Mouse (Mus musculus) kidney, embryonic 15.5 days (tissue): ENCODE measurements around the gene Rad51b. TPM values are rescaled to one million over a fixed set of nuclear protein-coding genes. Genes with fewer than 3 reads are reported as not detected.

Experiments
- ATAC-seq: fragments of 200-750 bp; cut with Nextera tagmentation; replicated peaks from 2 replicates; pipeline ENCODE4 v1.8.0; 2017; ENCODE audit warnings: moderate TSS enrichment; ENCODE audit not compliant: low FRiP score
- H3K27ac ChIP-seq: fragments of 300-500 bp; sonication (generic); 2 replicates; pipeline ENCODE4 v1.5.1; 2015; ENCODE audit warnings: mild to moderate bottlenecking, inconsistent platforms
- H3K27me3 ChIP-seq: fragments of 300-500 bp; sonication (generic); 2 replicates; pipeline ENCODE4 v1.6.1; 2015; ENCODE audit warnings: inconsistent platforms
- H3K36me3 ChIP-seq: fragments of 300-500 bp; sonication (generic); 2 replicates; pipeline ENCODE4 v1.6.1; 2015; ENCODE audit warnings: inconsistent platforms
- H3K4me1 ChIP-seq: fragments of 300-500 bp; sonication (generic); 2 replicates; pipeline ENCODE4 v1.6.1; 2015; ENCODE audit warnings: inconsistent platforms
- H3K4me2 ChIP-seq: fragments of 300-500 bp; sonication (generic); 2 replicates; pipeline ENCODE4 v1.6.1; 2015; ENCODE audit warnings: moderate library complexity, mild to moderate bottlenecking, inconsistent platforms
- H3K4me3 ChIP-seq: fragments of 300-500 bp; sonication (generic); replicated peaks from 2 replicates; pipeline ENCODE4 v1.5.1; 2015; ENCODE audit warnings: mild to moderate bottlenecking, inconsistent platforms
- H3K9ac ChIP-seq: fragments of 300-500 bp; sonication (generic); 2 replicates; pipeline ENCODE4 v1.6.1; 2015; ENCODE audit warnings: mild to moderate bottlenecking, inconsistent platforms
- H3K9me3 ChIP-seq: fragments of 300-500 bp; sonication (generic); replicated peaks from 2 replicates; pipeline ENCODE4 v1.6.1; 2016; ENCODE audit warnings: inconsistent platforms
- WGBS: fragments of 180-500 bp; shearing (Covaris S2); methylation state at CpG from one replicate; pipeline ENCODE4 v1.1.7; 2015; ENCODE audit warnings: mixed read lengths; 5-methylcytosine and 5-hydroxymethylcytosine counted together
- polyA plus RNA-seq: library from polyadenylated mRNA; unstranded; fragments of >200 nt; fragmentation: Nextera tagmentation; extraction: Ambion mirVana; gene quantifications from 2 replicates; pipeline ENCODE4 v1.2.1, GENCODE M21; 2015

Gene Rad51b
- polyA plus RNA-seq, 1 experiment from 2014 or later: 8.2 TPM

- Histone ChIP-seq H3K27me3 (no peaks in the 10 kb centered on the region), H3K4me2 (no peak overlapping the region), H3K9me3 (peaks cover 13% of the 10 kb centered on the region; the same call in 1 of the 2 replicates), H3K4me3 (no peak overlapping the region), H3K9ac (no peak overlapping the region), H3K27ac (peak overlapping the region; percentile 55), H3K36me3 (0 out of 2 replicates have a peak, but pooled peaks cover 3% of the 10 kb centered on the region), H3K4me1 (peaks cover 22% of the 10 kb centered on the region; the same call in 1 of the 2 replicates)
- no peak for ATAC-seq
- WGBS: 63% methylated on average over 12 of the region's 12 CpGs
Measured at GRCm38 (mm10) chr12:79732355-79733115, 435.5 kb downstream of the Rad51b start.

- no peaks in the 10 kb centered on the region for H3K9me3 ChIP-seq
- WGBS: 50% methylated on average over 13 of the region's 13 CpGs
- H3K4me3 ChIP-seq: no peak overlapping the region
- peaks cover 20% of the 10 kb centered on the region; the same call in 1 of the 2 replicates for H3K4me1 ChIP-seq
- H3K27me3 ChIP-seq: no peaks in the 10 kb centered on the region
- no peaks in the 10 kb centered on the region for H3K36me3 ChIP-seq
- no peak overlapping the region for H3K4me2 ChIP-seq
- H3K9ac ChIP-seq: no peak overlapping the region
- peak overlapping the region; percentile 83 for H3K27ac ChIP-seq
- ATAC-seq: peak; percentile 79; the same call in 1 of the 2 replicates
Measured at GRCm38 (mm10) chr12:79735341-79735785, 438.3 kb downstream of the Rad51b start.

GRCm38 (mm10) chr12:79735882-79736281 lies 438.8 kb downstream of the Rad51b start:
- ATAC-seq: no peak
- Histone ChIP-seq H3K27ac (peak overlapping the region; percentile 83), H3K27me3 (no peaks in the 10 kb centered on the region), H3K4me1 (peaks cover 20% of the 10 kb centered on the region; the same call in 1 of the 2 replicates), H3K4me2 (no peak overlapping the region), H3K4me3 (no peak overlapping the region), H3K9me3 (no peaks in the 10 kb centered on the region), H3K9ac (no peak overlapping the region), H3K36me3 (no peaks in the 10 kb centered on the region)
- 62% methylated on average over 4 of the region's 4 CpGs for WGBS

- Histone ChIP-seq H3K4me3 (no peak overlapping the region), H3K27ac (no peak overlapping the region), H3K4me2 (no peak overlapping the region), H3K4me1 (peaks cover 30% of the 10 kb centered on the region), H3K36me3 (no peaks in the 10 kb centered on the region), H3K9ac (no peak overlapping the region), H3K9me3 (no peaks in the 10 kb centered on the region), H3K27me3 (no peaks in the 10 kb centered on the region)
- no peak for ATAC-seq
Measured at GRCm38 (mm10) chr12:79738700-79739099, 441.6 kb downstream of the Rad51b start.

- 94% methylated on average over 11 of the region's 11 CpGs for WGBS
- Histone ChIP-seq H3K36me3 (no peaks in the 10 kb centered on the region), H3K4me2 (no peak overlapping the region), H3K9me3 (no peaks in the 10 kb centered on the region), H3K27me3 (no peaks in the 10 kb centered on the region), H3K4me1 (peaks cover 32% of the 10 kb centered on the region), H3K27ac (no peak overlapping the region), H3K4me3 (no peak overlapping the region), H3K9ac (no peak overlapping the region)
- ATAC-seq: no peak
Measured at GRCm38 (mm10) chr12:79739918-79740639, 443.0 kb downstream of the Rad51b start.

GRCm38 (mm10) chr12:79742211-79742610 lies 445.1 kb downstream of the Rad51b start:
- ATAC-seq: peak; percentile 67
- peak overlapping the region; percentile 42 for H3K27ac ChIP-seq
- no peak overlapping the region for H3K4me2 ChIP-seq
- peaks cover 35% of the 10 kb centered on the region for H3K4me1 ChIP-seq
- 23% methylated on average over 7 of the region's 7 CpGs for WGBS
- H3K4me3 ChIP-seq: no peak overlapping the region
- no peaks in the 10 kb centered on the region for H3K36me3 ChIP-seq
- H3K27me3 ChIP-seq: no peaks in the 10 kb centered on the region
- no peak overlapping the region for H3K9ac ChIP-seq
- no peaks in the 10 kb centered on the region for H3K9me3 ChIP-seq

- Histone ChIP-seq H3K27ac (no peak overlapping the region), H3K4me1 (peaks cover 51% of the 10 kb centered on the region), H3K4me2 (no peak overlapping the region), H3K27me3 (no peaks in the 10 kb centered on the region), H3K9ac (no peak overlapping the region), H3K4me3 (no peak overlapping the region), H3K36me3 (no peaks in the 10 kb centered on the region), H3K9me3 (no peaks in the 10 kb centered on the region)
- no peak for ATAC-seq
- WGBS: 85% methylated on average over 6 of the region's 6 CpGs
Measured at GRCm38 (mm10) chr12:79744131-79744530, 447.0 kb downstream of the Rad51b start.

- Histone ChIP-seq H3K36me3 (no peaks in the 10 kb centered on the region), H3K4me2 (no peak overlapping the region), H3K9ac (no peak overlapping the region), H3K27me3 (no peaks in the 10 kb centered on the region), H3K9me3 (no peaks in the 10 kb centered on the region), H3K4me1 (peaks cover 62% of the 10 kb centered on the region), H3K27ac (no peak overlapping the region), H3K4me3 (no peak overlapping the region)
- 65% methylated on average over 5 of the region's 5 CpGs for WGBS
- ATAC-seq: no peak
Measured at GRCm38 (mm10) chr12:79745225-79745624, 448.1 kb downstream of the Rad51b start.

- Histone ChIP-seq H3K4me2 (no peak overlapping the region), H3K27ac (peak overlapping the region; percentile 52), H3K9me3 (no peaks in the 10 kb centered on the region), H3K36me3 (no peaks in the 10 kb centered on the region), H3K4me1 (peaks cover 70% of the 10 kb centered on the region), H3K9ac (no peak overlapping the region), H3K4me3 (no peak overlapping the region), H3K27me3 (no peaks in the 10 kb centered on the region)
- 22% methylated on average over 10 of the region's 10 CpGs for WGBS
- no peak for ATAC-seq
Measured at GRCm38 (mm10) chr12:79745845-79746510, 448.9 kb downstream of the Rad51b start.

GRCm38 (mm10) chr12:79747541-79747940 lies 450.5 kb downstream of the Rad51b start:
- no peak for ATAC-seq
- no peak overlapping the region for H3K4me3 ChIP-seq
- WGBS: 87% methylated on average over 3 of the region's 3 CpGs
- no peak overlapping the region for H3K27ac ChIP-seq
- no peaks in the 10 kb centered on the region for H3K27me3 ChIP-seq
- H3K36me3 ChIP-seq: no peaks in the 10 kb centered on the region
- H3K9ac ChIP-seq: no peak overlapping the region
- H3K4me2 ChIP-seq: no peak overlapping the region
- no peaks in the 10 kb centered on the region for H3K9me3 ChIP-seq
- H3K4me1 ChIP-seq: peaks cover 73% of the 10 kb centered on the region

- 39% methylated on average over 4 of the region's 4 CpGs for WGBS
- H3K9me3 ChIP-seq: no peaks in the 10 kb centered on the region
- H3K4me1 ChIP-seq: peaks cover 80% of the 10 kb centered on the region
- peak overlapping the region; percentile 86 for H3K27ac ChIP-seq
- no peak overlapping the region for H3K4me2 ChIP-seq
- H3K9ac ChIP-seq: no peak overlapping the region
- no peaks in the 10 kb centered on the region for H3K36me3 ChIP-seq
- no peaks in the 10 kb centered on the region for H3K27me3 ChIP-seq
- ATAC-seq: no peak
- H3K4me3 ChIP-seq: no peak overlapping the region
Measured at GRCm38 (mm10) chr12:79748862-79749261, 451.8 kb downstream of the Rad51b start.
